Mouse (Mus musculus): ENCODE data around the gene Ube3b.

DNA sequence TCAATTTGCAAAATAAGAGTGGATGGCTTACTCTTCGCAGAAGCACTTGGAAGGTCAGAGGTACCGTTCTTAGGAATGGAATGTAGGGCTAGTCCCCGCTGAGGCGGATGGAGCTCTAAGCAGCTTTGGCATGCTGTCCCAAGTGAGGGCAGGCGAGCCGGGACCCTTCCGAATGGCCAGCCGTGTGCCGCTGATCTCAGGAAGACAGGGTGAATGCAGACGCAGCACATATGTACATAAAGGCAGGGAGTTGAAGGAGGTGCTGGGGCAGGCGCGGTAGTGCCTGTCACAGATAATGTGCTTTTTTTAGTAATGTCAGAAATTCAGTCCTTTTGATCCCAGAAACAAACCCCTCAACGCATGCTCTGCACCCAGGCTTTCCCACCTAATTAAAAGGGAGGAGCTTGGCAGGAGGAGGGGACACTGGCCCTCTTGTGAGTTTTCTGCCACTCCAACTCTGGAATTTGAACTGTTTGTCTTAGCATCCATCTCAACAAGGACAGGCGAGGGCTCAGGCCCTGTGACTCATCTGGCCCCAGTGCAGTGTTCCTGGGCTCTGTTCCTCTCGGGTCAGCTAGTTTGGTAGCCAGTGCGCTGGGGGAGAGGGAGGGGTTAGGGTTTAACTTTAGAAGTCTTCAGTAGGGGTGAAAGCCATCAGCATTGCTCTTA, 32.8 kb downstream of the Ube3b start:
- TF ChIP-seq CTCF (conservative IDR thresholded peaks at IDR 0.05; ENCODE audit: low read length) (no peak), POU5F1 (IDR thresholded peaks at IDR 0.05; ENCODE audit: borderline replicate concordance, low read length) (no peak), NANOG (IDR thresholded peaks at IDR 0.05; ENCODE audit: borderline replicate concordance, low read length) (no peak)
